Mouse (Mus musculus): ENCODE data around the gene Gadd45a. TPM values are rescaled to one million over a fixed set of nuclear protein-coding genes. Genes with fewer than 3 reads are reported as not detected.

Gadd45a gene
- total RNA-seq (2014; rRNA removed) (7.9 and 14.9 TPM in 2 replicates), polyA plus RNA-seq (2015; fragmentation: Nextera tagmentation; extraction: Ambion mirVana) (16.2 and 16.9 TPM in 2 replicates)

DNA sequence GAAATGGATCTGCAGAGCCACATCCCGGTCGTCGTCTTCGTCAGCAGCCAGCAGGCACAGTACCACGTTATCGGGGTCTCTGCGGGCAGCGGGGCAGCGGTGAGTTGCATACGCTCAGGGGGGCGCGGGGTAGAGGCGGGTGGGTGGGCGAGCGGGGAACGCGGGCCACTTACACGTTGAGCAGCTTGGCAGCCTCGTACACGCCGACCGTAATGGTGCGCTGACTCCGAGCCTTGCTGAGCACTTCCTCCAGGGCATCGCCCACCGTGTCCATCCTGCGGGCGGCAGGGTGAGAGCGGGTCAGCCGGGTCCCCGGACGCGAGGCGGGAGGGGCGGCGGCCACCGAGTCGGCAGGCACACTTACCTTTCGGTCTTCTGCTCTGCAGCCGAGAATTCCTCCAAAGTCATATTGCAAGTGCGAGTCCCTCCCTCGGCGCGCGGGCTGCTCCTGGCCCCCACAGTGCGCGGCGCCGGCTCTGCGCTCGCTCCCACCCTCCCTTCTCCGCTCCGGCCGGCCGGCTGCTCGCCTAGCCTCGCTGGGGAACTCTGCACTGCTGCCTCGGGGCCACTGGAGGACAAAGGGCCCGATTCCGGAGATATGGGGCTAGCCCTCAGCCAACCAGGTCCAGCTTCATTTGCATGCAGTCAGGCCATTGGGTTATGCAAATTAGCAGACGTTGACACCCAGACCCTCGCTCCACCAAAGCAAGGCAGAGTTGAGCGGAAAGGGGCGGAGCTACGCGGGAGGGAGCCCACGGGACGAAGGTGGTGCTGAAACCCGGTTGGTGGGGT, at the start of gene Gadd45a:
Gene Gadd45a (minus strand): TSS at position 621 of the 792 bp plus-strand sequence.
- 0 out of 2 replicates have a peak, but pooled peaks have one; percentile 16 for TF ChIP-seq CTCF (IDR thresholded peaks at IDR 0.05; ENCODE audit: low read depth)
- Histone ChIP-seq H3K9ac (replicated peaks; ENCODE audit: low read length) (peak within 1 kb of the TSS; percentile 85), H3K9me3 (ENCODE audit: low read length) (no peaks in the 10 kb centered on the region), H3K27me3 (ENCODE audit: insufficient read depth, low read length) (no peaks in the 10 kb centered on the region), H3K4me1 (ENCODE audit: insufficient read depth, low read length) (peaks cover 9% of the 10 kb centered on the region; the same call in 1 of the 2 replicates), H3K36me3 (ENCODE audit: insufficient read depth, low read length) (no peaks in the 10 kb centered on the region), H3K4me2 (ENCODE audit: low read depth, low read length) (peak within 1 kb of the TSS; percentile 77), H3K4me3 (ENCODE audit: low read length) (peak within 1 kb of the TSS; percentile 86), H3K27ac (peak within 1 kb of the TSS; percentile 92)
- WGBS, result under 1% methylated on average over 63 of the region's 69 CpGs
- DNase-seq (ENCODE audit: low spot score) (peak; percentile 97), ATAC-seq (peak; percentile 97)

DNA sequence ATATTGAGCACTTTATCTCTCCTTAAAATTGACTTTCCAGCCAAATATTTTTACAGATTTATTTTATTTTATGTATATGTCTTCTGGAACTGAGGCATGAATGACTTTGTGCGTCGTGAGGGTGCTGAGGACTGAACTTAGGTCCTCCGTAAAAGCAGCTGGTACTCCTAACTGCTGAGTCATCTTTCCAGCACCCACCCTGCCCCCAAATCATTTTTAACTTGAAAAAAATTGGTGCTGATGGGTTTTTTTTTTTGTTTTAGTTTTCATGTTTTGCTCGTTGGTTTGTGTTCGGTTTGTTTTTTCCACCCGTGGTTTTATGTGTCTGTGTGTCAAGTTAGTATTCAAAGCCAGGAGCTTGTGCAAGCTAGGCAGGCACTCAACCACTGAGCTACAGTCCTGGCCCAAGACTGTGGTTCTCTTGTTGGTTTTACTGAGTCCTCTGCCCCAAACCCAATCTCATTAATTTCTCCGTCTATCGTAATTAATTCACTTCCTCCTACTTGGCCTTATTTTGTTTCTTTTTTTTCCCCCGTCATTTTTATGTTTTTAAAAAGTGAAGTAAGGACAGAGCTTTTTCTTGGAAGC, 48.7 kb upstream of the Gadd45a start:
- no peak for ATAC-seq
- Histone ChIP-seq H3K36me3 (ENCODE audit: insufficient read depth, low read length) (no peaks in the 10 kb centered on the region), H3K4me1 (ENCODE audit: insufficient read depth, low read length) (no peaks in the 10 kb centered on the region), H3K27me3 (ENCODE audit: insufficient read depth, low read length) (no peaks in the 10 kb centered on the region), H3K9me3 (ENCODE audit: low read length) (no peaks in the 10 kb centered on the region), H3K4me3 (ENCODE audit: low read length) (no peak overlapping the region), H3K9ac (replicated peaks; ENCODE audit: low read length) (no peak overlapping the region), H3K27ac (no peak overlapping the region), H3K4me2 (ENCODE audit: low read depth, low read length) (no peak overlapping the region)
- DNase-seq (ENCODE audit: low spot score), result no peak
- TF ChIP-seq CTCF (IDR thresholded peaks at IDR 0.05; ENCODE audit: low read depth), result no peak
- WGBS, result 94% methylated on average over 9 of the region's 9 CpGs

DNA sequence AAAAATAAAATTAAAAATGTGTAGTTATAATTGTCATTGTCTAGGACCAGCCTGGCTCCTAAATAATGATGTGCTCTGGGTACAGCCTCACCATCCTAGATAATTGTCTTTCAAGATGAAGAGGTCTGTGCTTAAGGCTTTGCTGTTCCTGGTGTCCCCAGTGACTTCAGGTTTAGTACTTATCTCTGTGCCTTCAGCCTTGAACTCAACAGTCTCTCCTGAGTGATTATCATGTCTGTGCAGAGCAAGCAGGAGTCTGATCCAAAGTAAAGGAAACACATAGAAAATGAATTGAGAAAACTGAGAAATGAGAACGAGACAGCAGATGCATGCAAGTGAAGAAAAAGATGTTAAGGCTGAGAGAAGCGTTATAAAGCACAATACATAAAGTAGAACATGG, 47.2 kb upstream of the Gadd45a start:
- no peak for TF ChIP-seq CTCF (IDR thresholded peaks at IDR 0.05; ENCODE audit: low read depth)
- ATAC-seq (no peak), DNase-seq (ENCODE audit: low spot score) (no peak)
- WGBS, result 87% methylated on average over 2 of the region's 2 CpGs
- no peaks in the 10 kb centered on the region for H3K4me1 ChIP-seq (ENCODE audit: insufficient read depth, low read length)
- H3K36me3 ChIP-seq (ENCODE audit: insufficient read depth, low read length), result no peaks in the 10 kb centered on the region
- no peaks in the 10 kb centered on the region for H3K9me3 ChIP-seq (ENCODE audit: low read length)
- H3K9ac ChIP-seq (replicated peaks; ENCODE audit: low read length), result no peak overlapping the region
- H3K27me3 ChIP-seq (ENCODE audit: insufficient read depth, low read length), result no peaks in the 10 kb centered on the region
- H3K27ac ChIP-seq, result no peak overlapping the region
- no peak overlapping the region for H3K4me2 ChIP-seq (ENCODE audit: low read depth, low read length)
- no peak overlapping the region for H3K4me3 ChIP-seq (ENCODE audit: low read length)

DNA sequence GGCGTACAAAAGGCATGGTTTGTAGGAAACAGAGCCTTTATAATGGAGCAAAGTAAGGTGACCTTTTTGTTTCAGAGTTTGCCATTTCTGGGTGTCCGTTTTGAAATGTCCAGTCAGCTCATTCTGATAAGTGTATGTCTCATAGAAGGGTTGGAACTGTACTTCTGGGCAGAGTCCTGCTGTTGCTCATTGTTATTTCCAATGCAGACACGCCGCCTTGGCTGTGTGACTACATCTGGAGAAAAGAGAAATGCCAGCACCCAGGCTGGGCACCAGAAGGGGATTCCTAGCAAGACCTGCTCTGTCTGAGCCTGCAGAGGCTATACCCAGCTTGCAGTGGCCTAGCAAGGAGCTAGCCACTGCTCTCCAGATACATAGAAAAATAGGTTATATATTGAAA, 43.9 kb upstream of the Gadd45a start:
- Histone ChIP-seq H3K4me2 (ENCODE audit: low read depth, low read length) (no peak overlapping the region), H3K36me3 (ENCODE audit: insufficient read depth, low read length) (no peaks in the 10 kb centered on the region), H3K9ac (replicated peaks; ENCODE audit: low read length) (no peak overlapping the region), H3K9me3 (ENCODE audit: low read length) (no peaks in the 10 kb centered on the region), H3K27ac (no peak overlapping the region), H3K4me1 (ENCODE audit: insufficient read depth, low read length) (no peaks in the 10 kb centered on the region), H3K4me3 (ENCODE audit: low read length) (no peak overlapping the region), H3K27me3 (ENCODE audit: insufficient read depth, low read length) (no peaks in the 10 kb centered on the region)
- DNase-seq (ENCODE audit: low spot score) (no peak), ATAC-seq (no peak)
- TF ChIP-seq CTCF (IDR thresholded peaks at IDR 0.05; ENCODE audit: low read depth), result no peak
- 90% methylated on average over 4 of the region's 4 CpGs for WGBS

DNA sequence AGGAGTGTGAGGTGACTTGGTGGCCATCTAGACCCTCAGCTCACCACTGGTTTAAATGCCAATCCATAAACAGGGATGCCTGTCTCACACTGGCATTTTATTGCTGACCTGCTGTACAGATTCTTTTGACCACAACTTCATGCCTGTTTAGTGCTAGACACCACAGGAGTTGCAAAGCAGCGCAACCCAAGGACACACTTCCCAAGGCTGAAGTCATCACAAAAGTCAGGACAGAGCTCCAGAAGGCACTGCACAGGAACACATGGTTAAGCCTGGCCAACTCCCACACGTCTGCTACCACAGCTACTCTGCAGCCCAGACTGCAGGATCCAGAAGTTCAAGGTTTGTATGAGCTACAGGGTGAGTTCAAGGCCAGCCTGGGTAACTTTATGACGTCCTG, 40.8 kb upstream of the Gadd45a start:
- Histone ChIP-seq H3K4me1 (ENCODE audit: insufficient read depth, low read length) (peaks cover 2% of the 10 kb centered on the region; the same call in 1 of the 2 replicates), H3K9ac (replicated peaks; ENCODE audit: low read length) (no peak overlapping the region), H3K36me3 (ENCODE audit: insufficient read depth, low read length) (no peaks in the 10 kb centered on the region), H3K9me3 (ENCODE audit: low read length) (no peaks in the 10 kb centered on the region), H3K27ac (no peak overlapping the region), H3K4me3 (ENCODE audit: low read length) (no peak overlapping the region), H3K27me3 (ENCODE audit: insufficient read depth, low read length) (no peaks in the 10 kb centered on the region), H3K4me2 (ENCODE audit: low read depth, low read length) (no peak overlapping the region)
- ATAC-seq, result no peak
- TF ChIP-seq CTCF (IDR thresholded peaks at IDR 0.05; ENCODE audit: low read depth), result no peak
- DNase-seq (ENCODE audit: low spot score), result no peak
- 77% methylated on average over 3 of the region's 3 CpGs for WGBS

DNA sequence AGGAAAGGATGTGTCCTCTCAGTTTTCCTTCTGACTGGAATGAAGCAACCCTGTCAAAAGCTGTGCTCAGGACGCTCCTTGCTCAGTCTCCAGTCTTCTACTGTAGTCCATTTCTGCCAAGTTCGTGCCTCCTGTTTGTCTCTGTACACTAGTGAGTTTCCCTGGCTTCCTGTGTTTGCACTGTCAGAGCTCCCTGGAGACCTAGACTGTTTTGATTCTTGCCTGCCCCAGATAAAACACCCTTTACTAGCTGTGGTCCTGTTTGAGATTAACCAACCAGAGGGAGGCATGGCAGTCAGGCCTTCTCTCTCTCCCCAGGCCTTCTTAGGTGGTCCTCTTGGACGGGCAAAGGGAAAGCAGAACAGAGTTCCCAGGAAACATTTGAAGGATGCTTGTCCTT, 40.2 kb upstream of the Gadd45a start:
- ATAC-seq, result peak; percentile 47; the same call in 1 of the 2 replicates
- H3K27ac ChIP-seq, result no peak overlapping the region
- 51% methylated on average over 3 of the region's 3 CpGs for WGBS

More for the DNA sequence above, 40.2 kb upstream of the Gadd45a start:
- no peak overlapping the region for H3K4me2 ChIP-seq (ENCODE audit: low read depth, low read length)
- no peak overlapping the region for H3K9ac ChIP-seq (replicated peaks; ENCODE audit: low read length)
- peaks cover 2% of the 10 kb centered on the region; the same call in 1 of the 2 replicates for H3K4me1 ChIP-seq (ENCODE audit: insufficient read depth, low read length)
- no peak overlapping the region for H3K4me3 ChIP-seq (ENCODE audit: low read length)
- no peaks in the 10 kb centered on the region for H3K36me3 ChIP-seq (ENCODE audit: insufficient read depth, low read length)
- H3K9me3 ChIP-seq (ENCODE audit: low read length), result no peaks in the 10 kb centered on the region
- no peaks in the 10 kb centered on the region for H3K27me3 ChIP-seq (ENCODE audit: insufficient read depth, low read length)
- no peak for TF ChIP-seq CTCF (IDR thresholded peaks at IDR 0.05; ENCODE audit: low read depth)
- peak; percentile 30 for DNase-seq (ENCODE audit: low spot score)
